Mouse (Mus musculus) mesoderm, embryonic 11.5 days (tissue): ENCODE data around the gene Ltc4s.

Experiments
- DNase-seq: peaks from one replicate; pipeline ENCODE4 v3.0.0-alpha.2; 2012; ENCODE audit warnings: low read depth, low spot score

Ltc4s gene

DNA sequence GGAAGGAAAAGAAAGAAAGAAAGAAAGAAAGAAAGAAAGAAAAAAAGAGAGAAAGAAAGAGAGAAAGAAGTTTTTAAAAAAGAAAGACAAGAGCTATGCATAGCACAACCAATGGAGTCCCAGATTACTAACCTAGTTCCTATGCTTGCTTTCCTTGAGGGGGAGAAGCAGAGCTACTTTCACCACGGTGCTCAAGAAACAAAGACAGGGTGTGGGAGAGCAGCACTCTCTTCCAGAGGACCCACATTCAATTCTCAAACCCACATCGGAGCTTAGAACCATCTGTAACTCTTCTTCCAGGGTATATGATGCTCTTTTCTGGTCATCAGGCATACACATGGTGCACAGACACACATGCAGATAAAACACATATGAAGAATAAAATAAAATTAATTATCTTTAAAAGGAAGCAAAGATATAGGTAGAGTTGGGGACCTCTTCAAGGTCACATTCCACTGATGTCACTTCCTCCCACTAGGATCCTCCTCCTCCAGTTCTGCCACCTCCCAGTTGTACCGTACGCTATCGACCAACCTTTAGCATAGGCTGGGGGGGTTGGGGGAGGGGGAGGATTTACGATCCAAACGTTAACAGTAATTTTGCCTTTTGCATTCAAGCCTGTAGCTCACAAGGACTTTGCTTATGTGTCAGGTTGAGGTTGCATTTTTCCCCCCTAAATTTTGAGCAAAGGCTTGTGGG, 10.2 kb upstream of the Ltc4s start:
- DNase-seq: no peak

DNA sequence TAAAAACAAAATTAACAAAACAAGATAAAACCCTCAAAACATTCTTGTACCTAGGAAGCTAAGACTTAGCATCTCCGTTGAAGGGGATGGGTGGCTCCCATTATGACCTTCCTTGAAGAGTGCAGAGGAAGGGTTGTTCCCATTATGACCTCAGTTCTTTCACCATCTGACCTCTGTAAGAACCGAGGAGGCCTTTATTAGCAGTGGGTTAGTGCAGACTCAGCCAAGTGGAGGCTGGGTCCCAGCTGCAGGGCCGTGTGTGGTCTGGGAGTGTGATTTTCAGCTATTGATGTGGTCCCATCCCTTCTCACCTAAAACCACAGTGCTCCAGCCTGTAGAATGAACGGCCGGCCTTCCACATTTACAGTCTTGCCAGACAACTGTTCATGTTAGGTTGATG, 6.9 kb upstream of the Ltc4s start:
- DNase-seq: no peak

DNA sequence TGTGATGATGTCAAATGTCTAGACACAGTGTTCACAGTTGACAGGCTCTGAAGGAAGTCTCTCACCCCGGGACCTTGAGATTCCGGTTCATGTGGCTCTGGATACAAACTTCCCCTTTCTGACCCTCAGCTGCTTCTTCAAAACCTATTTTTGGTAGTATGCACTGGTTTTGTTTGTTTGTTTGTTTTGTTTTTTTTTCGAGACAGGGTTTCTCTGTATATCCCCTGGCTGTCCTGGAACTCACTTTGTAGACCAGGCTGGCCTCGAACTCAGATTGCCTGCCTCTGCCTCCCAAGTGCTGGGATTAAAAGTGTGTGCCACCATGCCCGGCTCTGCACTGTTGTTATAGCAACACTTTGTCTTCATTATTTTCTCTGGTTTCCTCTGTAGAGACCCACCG, 5.5 kb upstream of the Ltc4s start:
- no peak for DNase-seq

- DNase-seq: no peak
Measured at GRCm38 (mm10) chr11:50240235-50240911, 2.0 kb upstream of the Ltc4s start.

- DNase-seq: no peak
Measured at GRCm38 (mm10) chr11:50238821-50239791, 690 bp upstream of the Ltc4s start.

- no peak for DNase-seq
Measured at GRCm38 (mm10) chr11:50236937-50237835, 1.2 kb downstream of the Ltc4s start.

GRCm38 (mm10) chr11:50236540-50236936, 1.9 kb downstream of the Ltc4s start:
- peak; percentile 91 for DNase-seq

DNA sequence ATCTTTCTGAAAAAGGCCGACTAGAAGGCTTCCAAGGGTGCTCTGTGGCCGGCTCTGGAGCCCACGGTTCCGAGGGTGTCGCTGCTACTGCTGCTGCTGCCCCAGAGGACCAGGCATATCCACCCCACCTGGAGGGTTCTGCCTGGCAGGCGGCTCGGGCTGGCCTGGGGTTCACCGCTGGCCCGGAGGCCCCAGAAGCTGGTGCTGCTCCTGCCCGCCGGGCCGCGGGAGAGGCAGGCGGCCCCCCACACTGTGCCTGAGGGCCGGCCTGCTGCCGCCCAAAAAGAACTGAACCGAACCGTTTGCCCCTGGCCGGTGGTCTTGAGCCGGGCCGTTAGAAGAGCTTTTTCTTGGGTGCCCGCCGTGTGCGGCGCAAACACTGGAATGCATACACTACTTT, 3.8 kb downstream of the Ltc4s start:
- DNase-seq: no peak

GRCm38 (mm10) chr11:50233993-50234392, 4.4 kb downstream of the Ltc4s start:
- DNase-seq: no peak

DNA sequence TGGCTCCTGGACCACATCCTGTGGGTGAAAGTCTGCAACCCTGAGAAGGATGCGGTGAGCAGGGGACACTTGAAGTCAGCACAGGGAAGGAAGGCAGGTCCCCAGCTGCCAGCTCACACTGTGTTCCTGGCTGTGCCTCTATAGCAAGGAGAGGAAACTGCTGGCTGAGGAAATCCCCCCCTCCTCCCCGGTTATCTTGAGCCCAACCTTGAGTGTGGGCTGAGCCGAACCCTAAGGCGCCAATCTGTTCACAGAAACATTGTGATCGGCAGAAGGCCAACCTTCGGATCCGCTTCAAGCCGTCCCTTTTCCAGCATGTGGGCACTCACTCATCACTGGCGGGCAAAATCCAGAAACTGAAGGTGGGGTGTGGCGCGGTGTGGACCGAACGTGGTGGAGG, 5.4 kb downstream of the Ltc4s start:
- DNase-seq: no peak

DNA sequence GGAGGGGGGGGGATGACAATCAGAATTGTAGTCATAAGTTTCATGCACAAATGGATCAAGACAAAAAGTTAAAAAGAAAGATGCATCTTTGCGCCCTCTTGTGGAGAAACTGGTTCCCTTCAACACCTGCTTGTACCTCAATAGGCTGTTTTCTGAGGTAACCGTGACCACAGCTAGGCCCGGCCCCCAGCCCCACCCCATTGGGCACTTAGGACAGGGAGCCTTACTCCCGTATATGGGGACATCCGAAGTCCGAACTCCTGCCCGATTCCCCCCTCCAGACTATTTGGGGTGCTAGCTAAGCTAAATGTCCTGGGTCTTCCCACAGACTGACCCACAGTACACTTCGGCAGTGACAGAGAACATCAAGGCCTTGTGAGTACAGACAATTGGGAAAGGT, 7.0 kb downstream of the Ltc4s start:
- peak; percentile 73 for DNase-seq

DNA sequence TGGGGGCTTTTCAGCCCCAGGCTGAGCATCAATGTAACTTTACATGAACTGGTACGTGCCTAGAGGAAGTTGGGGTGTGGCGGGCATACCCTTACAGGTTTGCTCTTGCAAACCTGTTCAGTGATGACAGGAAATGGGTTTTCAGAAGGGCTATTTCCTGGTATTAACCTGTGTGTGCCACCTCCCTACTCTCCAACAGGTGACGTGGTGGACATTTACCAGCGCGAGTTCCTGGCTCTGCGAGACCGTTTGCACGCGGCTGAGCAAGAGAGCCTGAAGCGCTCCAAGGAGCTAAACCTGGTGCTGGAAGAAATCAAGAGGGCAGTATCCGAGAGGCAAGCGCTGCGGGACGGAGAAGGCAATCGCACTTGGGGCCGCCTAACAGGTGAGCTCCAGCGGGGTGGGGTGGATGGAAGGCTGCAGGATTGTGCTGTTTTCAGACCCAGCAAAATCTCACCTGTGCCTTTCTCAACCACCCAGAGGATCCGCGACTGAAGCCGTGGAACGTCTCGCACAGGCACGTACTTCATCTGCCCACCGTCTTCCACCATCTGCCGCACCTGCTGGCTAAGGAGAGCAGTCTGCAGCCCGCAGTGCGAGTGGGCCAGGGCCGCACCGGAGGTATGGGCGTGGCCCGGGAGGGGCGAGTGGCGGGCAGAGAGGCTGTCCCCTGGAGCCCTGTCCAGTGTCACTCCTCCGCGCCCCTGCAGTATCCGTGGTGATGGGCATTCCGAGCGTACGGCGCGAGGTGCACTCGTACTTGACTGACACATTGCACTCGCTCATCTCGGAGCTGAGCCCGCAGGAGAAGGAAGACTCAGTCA, 7.7 kb downstream of the Ltc4s start:
- no peak for DNase-seq

GRCm38 (mm10) chr11:50229252-50229910, 9.0 kb downstream of the Ltc4s start:
- no peak for DNase-seq

- DNase-seq: no peak
Measured at GRCm38 (mm10) chr11:50228772-50229171, 9.6 kb downstream of the Ltc4s start.

DNA sequence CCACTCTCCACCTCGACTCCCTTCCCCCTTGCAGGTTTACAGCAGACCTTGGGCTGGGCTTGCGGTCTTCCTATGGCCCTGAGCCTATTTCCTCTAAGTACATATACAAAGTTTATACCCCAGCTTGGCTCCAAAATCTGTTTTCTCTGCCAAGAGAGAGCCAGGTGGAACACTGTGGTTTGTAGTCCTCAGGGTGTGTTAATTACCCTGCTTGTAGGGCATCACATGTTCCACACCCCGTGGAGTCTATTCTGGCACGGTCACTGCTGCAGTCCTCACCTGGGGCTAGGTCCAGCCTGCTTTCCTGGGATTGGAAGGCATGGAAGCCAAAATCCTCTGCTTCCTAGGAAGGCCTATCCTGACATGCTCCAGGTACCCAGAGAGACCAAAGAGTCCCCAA, 10.7 kb downstream of the Ltc4s start:
- no peak for DNase-seq

- no peak for DNase-seq
Measured at GRCm38 (mm10) chr11:50227226-50227625, 11.2 kb downstream of the Ltc4s start.

DNA sequence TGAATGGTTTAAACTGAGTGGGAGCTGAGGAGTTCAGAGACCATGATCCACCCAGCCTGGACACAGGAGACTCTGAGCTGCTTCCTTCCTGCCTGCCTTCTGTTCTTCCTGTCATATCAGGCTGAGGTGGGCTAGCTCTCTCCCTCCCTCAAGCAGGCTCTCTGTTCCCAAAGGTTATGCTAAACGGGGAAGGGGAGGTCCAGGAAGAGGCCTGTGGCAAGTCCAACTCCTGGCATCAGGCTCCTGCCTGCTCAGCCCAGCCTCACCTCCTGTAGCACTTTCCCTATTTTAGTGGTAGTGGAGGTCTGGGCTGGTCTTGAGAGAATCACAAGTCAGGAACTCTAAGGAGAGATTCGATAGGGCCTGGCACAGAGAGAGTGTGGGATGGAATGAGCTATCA, 12.0 kb downstream of the Ltc4s start:
- no peak for DNase-seq

DNA sequence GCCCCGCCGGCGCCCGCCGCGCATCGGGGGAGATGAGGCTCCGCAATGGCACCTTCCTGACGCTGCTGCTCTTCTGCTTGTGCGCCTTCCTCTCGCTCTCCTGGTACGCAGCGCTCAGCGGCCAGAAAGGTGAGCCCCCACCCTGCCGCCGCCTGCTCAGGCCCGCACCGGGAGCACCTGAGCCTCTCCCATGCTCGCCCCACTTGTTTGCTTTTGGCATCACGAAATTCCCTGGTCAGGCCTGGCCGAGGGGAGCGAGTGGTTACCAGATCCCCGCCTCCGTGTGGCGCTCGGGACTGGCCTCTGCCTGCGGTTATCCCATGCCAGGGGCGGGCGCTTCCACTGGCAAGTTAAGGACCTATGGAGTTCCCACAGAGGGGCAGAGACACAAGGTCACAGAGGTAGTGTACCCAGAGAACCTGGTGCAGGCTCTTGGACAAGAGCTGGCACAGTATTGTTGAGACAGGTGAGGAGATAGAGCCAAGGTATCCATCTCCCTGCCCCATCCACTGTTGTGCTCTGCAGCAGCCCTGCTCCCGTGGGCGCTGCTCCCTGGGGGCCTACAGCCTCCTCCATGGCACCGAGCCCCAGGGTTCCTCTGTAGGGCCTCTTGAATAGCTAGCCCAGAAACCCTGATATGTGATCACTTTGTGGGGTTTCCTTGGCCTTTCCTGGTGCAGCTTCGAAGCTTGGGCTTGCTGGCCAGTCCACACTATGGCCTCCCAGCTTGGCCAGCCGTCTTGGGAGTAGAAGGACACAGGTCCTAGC, 12.6 kb downstream of the Ltc4s start:
- DNase-seq: no peak
